Mouse (Mus musculus): ENCODE results near the gene Adap2. TPM values are rescaled to one million over a fixed set of nuclear protein-coding genes. Genes with fewer than 3 reads are reported as not detected.

Adap2 gene
- polyA plus RNA-seq, 1 experiment = 0.05 TPM

- TF ChIP-seq POLR2A (IDR thresholded peaks at IDR 0.05; ENCODE audit: insufficient read length, low read depth) (no peak), POLR2AphosphoS2 (IDR thresholded peaks at IDR 0.05; ENCODE audit: insufficient read length, low read depth) (no peak), REST (IDR thresholded peaks at IDR 0.05; ENCODE audit: insufficient read depth, insufficient read length) (no peak), CEBPB (IDR thresholded peaks at IDR 0.05; ENCODE audit: insufficient read depth, poor library complexity, severe bottlenecking) (no peak), TCF3 (IDR thresholded peaks at IDR 0.05; ENCODE audit: insufficient read length, low read depth) (no peak), SRF (IDR thresholded peaks at IDR 0.05; ENCODE audit: control insufficient read depth, insufficient read length, low read depth) (no peak), TCF12 (IDR thresholded peaks at IDR 0.05; ENCODE audit: insufficient read depth, poor library complexity, severe bottlenecking) (no peak), USF1 (IDR thresholded peaks at IDR 0.05; ENCODE audit: low read depth) (no peak), MAX (IDR thresholded peaks at IDR 0.05; ENCODE audit: low read depth) (no peak), MYOD1 (IDR thresholded peaks at IDR 0.05; ENCODE audit: control insufficient read depth in 1 of 3, insufficient read length in 2 of 3, low read depth in 2 of 3) (no peak), MYOG (IDR thresholded peaks at IDR 0.05; ENCODE audit: control insufficient read depth in 1 of 3, insufficient read depth in 1 of 3, insufficient read length in 2 of 3, low read depth in 2 of 3) (no peak), E2F4 (IDR thresholded peaks at IDR 0.05; ENCODE audit: insufficient read depth) (no peak)
- Histone ChIP-seq H3K4me2 (ENCODE audit: low read depth) (no peak overlapping the region), H3K27me3 (ENCODE audit: control insufficient read depth, insufficient read depth, insufficient read length) (no peaks in the 10 kb centered on the region), H3K4me3 (no peak overlapping the region), H3ac (ENCODE audit: control insufficient read depth, insufficient read length) (no peak overlapping the region), H3K79me2 (ENCODE audit: control insufficient read depth, insufficient read depth) (no peaks in the 10 kb centered on the region), H3K36me3 (ENCODE audit: control insufficient read depth, insufficient read depth) (no peaks in the 10 kb centered on the region)
Observed at GRCm38 (mm10) chr11:80155541-80155940, 1.6 kb downstream of the Adap2 start.

- H3K79me2 ChIP-seq (ENCODE audit: control insufficient read depth, insufficient read depth) = no peaks in the 10 kb centered on the region
- H3K4me3 ChIP-seq = no peak overlapping the region
- H3K36me3 ChIP-seq (ENCODE audit: control insufficient read depth, insufficient read depth) = no peaks in the 10 kb centered on the region
- no peak overlapping the region for H3ac ChIP-seq (ENCODE audit: control insufficient read depth, insufficient read length)
- TF ChIP-seq SRF (IDR thresholded peaks at IDR 0.05; ENCODE audit: control insufficient read depth, insufficient read length, low read depth) (no peak), MYOG (IDR thresholded peaks at IDR 0.05; ENCODE audit: control insufficient read depth in 1 of 3, insufficient read depth in 1 of 3, insufficient read length in 2 of 3, low read depth in 2 of 3) (no peak)
- H3K4me2 ChIP-seq (ENCODE audit: low read depth) = no peak overlapping the region
- H3K27me3 ChIP-seq (ENCODE audit: control insufficient read depth, insufficient read depth, insufficient read length) = no peaks in the 10 kb centered on the region
Observed at GRCm38 (mm10) chr11:80155961-80156360, 2.1 kb downstream of the Adap2 start.

GRCm38 (mm10) chr11:80156841-80157240 lies 2.9 kb downstream of the Adap2 start:
- no peak for TF ChIP-seq MYOG (IDR thresholded peaks at IDR 0.05; ENCODE audit: control insufficient read depth in 1 of 3, insufficient read depth in 1 of 3, insufficient read length in 2 of 3, low read depth in 2 of 3)
- TF ChIP-seq MYOD1 (IDR thresholded peaks at IDR 0.05; ENCODE audit: control insufficient read depth in 1 of 3, insufficient read length in 2 of 3, low read depth in 2 of 3) = no peak
- no peak for TF ChIP-seq MAX (IDR thresholded peaks at IDR 0.05; ENCODE audit: low read depth)
- TF ChIP-seq CEBPB (IDR thresholded peaks at IDR 0.05; ENCODE audit: insufficient read depth, poor library complexity, severe bottlenecking) = no peak
- TF ChIP-seq POLR2A (IDR thresholded peaks at IDR 0.05; ENCODE audit: insufficient read length, low read depth) = no peak
- TF ChIP-seq SRF (IDR thresholded peaks at IDR 0.05; ENCODE audit: control insufficient read depth, insufficient read length, low read depth) = no peak
- no peak for TF ChIP-seq REST (IDR thresholded peaks at IDR 0.05; ENCODE audit: insufficient read depth, insufficient read length)
- TF ChIP-seq E2F4 (IDR thresholded peaks at IDR 0.05; ENCODE audit: insufficient read depth) = no peak
- TF ChIP-seq TCF3 (IDR thresholded peaks at IDR 0.05; ENCODE audit: insufficient read length, low read depth) = no peak
- no peak for TF ChIP-seq POLR2AphosphoS2 (IDR thresholded peaks at IDR 0.05; ENCODE audit: insufficient read length, low read depth)
- Histone ChIP-seq H3K4me2 (ENCODE audit: low read depth) (no peak overlapping the region), H3K27me3 (ENCODE audit: control insufficient read depth, insufficient read depth, insufficient read length) (no peaks in the 10 kb centered on the region), H3K4me3 (no peak overlapping the region), H3K79me2 (ENCODE audit: control insufficient read depth, insufficient read depth) (no peaks in the 10 kb centered on the region), H3ac (ENCODE audit: control insufficient read depth, insufficient read length) (no peak overlapping the region), H3K36me3 (ENCODE audit: control insufficient read depth, insufficient read depth) (no peaks in the 10 kb centered on the region)

- no peaks in the 10 kb centered on the region for H3K27me3 ChIP-seq (ENCODE audit: control insufficient read depth, insufficient read depth, insufficient read length)
- no peak for TF ChIP-seq REST (IDR thresholded peaks at IDR 0.05; ENCODE audit: insufficient read depth, insufficient read length)
- TF ChIP-seq TCF3 (IDR thresholded peaks at IDR 0.05; ENCODE audit: insufficient read length, low read depth) = no peak
- TF ChIP-seq MAX (IDR thresholded peaks at IDR 0.05; ENCODE audit: low read depth) = no peak
- no peak for TF ChIP-seq SRF (IDR thresholded peaks at IDR 0.05; ENCODE audit: control insufficient read depth, insufficient read length, low read depth)
- TF ChIP-seq E2F4 (IDR thresholded peaks at IDR 0.05; ENCODE audit: insufficient read depth) = no peak
- TF ChIP-seq POLR2AphosphoS2 (IDR thresholded peaks at IDR 0.05; ENCODE audit: insufficient read length, low read depth) = no peak
- no peak for TF ChIP-seq USF1 (IDR thresholded peaks at IDR 0.05; ENCODE audit: low read depth)
- no peak for TF ChIP-seq MYOD1 (IDR thresholded peaks at IDR 0.05; ENCODE audit: control insufficient read depth in 1 of 3, insufficient read length in 2 of 3, low read depth in 2 of 3)
- H3K79me2 ChIP-seq (ENCODE audit: control insufficient read depth, insufficient read depth) = no peaks in the 10 kb centered on the region
- no peak overlapping the region for H3K4me3 ChIP-seq
- H3ac ChIP-seq (ENCODE audit: control insufficient read depth, insufficient read length) = no peak overlapping the region
- H3K36me3 ChIP-seq (ENCODE audit: control insufficient read depth, insufficient read depth) = no peaks in the 10 kb centered on the region
- no peak overlapping the region for H3K4me2 ChIP-seq (ENCODE audit: low read depth)
Observed at GRCm38 (mm10) chr11:80159018-80159417, 5.1 kb downstream of the Adap2 start.

DNA sequence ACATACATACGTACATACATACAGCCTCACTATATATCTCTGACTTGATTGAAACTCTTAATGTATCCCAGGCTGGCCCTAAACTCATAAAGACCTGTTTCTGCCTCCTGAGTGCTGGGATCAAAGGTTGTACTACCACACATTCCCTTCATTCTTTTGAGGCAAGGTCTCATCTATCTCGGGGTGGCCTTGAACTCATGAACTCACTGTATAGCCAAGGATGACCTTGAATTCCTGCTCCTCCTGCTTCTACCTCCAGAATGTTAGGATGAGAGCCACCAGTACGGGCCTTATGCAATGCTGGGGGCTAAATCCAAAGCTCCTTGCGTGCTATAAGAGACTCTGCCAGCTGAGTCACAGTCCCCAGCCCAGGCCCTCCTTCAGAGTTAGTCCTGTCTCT lies 7.1 kb downstream of the Adap2 start:
- Histone ChIP-seq H3K4me3 (no peak overlapping the region), H3K79me2 (ENCODE audit: control insufficient read depth, insufficient read depth) (no peaks in the 10 kb centered on the region), H3K36me3 (ENCODE audit: control insufficient read depth, insufficient read depth) (no peaks in the 10 kb centered on the region), H3ac (ENCODE audit: control insufficient read depth, insufficient read length) (no peak overlapping the region), H3K4me2 (ENCODE audit: low read depth) (no peak overlapping the region), H3K27me3 (ENCODE audit: control insufficient read depth, insufficient read depth, insufficient read length) (no peaks in the 10 kb centered on the region)
- TF ChIP-seq CEBPB (IDR thresholded peaks at IDR 0.05; ENCODE audit: insufficient read depth, poor library complexity, severe bottlenecking) (no peak), SRF (IDR thresholded peaks at IDR 0.05; ENCODE audit: control insufficient read depth, insufficient read length, low read depth) (no peak), TCF12 (IDR thresholded peaks at IDR 0.05; ENCODE audit: insufficient read depth, poor library complexity, severe bottlenecking) (no peak), USF1 (IDR thresholded peaks at IDR 0.05; ENCODE audit: low read depth) (no peak), TCF3 (IDR thresholded peaks at IDR 0.05; ENCODE audit: insufficient read length, low read depth) (no peak), POLR2AphosphoS2 (IDR thresholded peaks at IDR 0.05; ENCODE audit: insufficient read length, low read depth) (no peak), MAX (IDR thresholded peaks at IDR 0.05; ENCODE audit: low read depth) (no peak), POLR2A (IDR thresholded peaks at IDR 0.05; ENCODE audit: insufficient read length, low read depth) (no peak)
